ENCODE assay signal across 20 mouse cellular contexts in genomic region chr15:31534421-31535258, GRCm38 (mm10). TPM values are rescaled to one million over a fixed set of nuclear protein-coding genes. Genes with fewer than 3 reads are reported as not detected.
DNase-seq lines count a peak whose midpoint lies in the region; ATAC-seq and TF ChIP-seq lines count a peak whose summit lies in the region.
"Had no signal": no experiment of that assay in that cellular context is flagged by ENCODE, and none has a peak within 500 bp of the region (broad histone marks: within the 10 kb centered on the region; RNA-seq: fewer than 3 reads in every experiment).

No protein-coding gene starts in this region.

- 86% methylated on average over 7 of the region's 7 CpGs for WGBS in midbrain, embryonic 10.5 days
- 74% methylated on average over 7 of the region's 7 CpGs for WGBS in midbrain, postnatal 0 days
- WGBS in hindbrain, embryonic 13.5 days: 74% methylated on average over 7 of the region's 7 CpGs
- WGBS in midbrain, embryonic 13.5 days: 85% methylated on average over 7 of the region's 7 CpGs
- WGBS in heart, embryonic 11.5 days (ENCODE audit: insufficient replicate concordance): 77% methylated on average over 7 of the region's 7 CpGs

- no peak overlapping the region for H3K4me2 ChIP-seq in midbrain, postnatal 0 days (ENCODE audit: low read depth, low read length, poor library complexity, severe bottlenecking)
- no peak overlapping the region for H3K4me2 ChIP-seq in hindbrain, embryonic 13.5 days
- H3K4me2 ChIP-seq in midbrain, embryonic 13.5 days (replicated peaks): no peak overlapping the region
- H3K4me2 ChIP-seq in heart, embryonic 11.5 days: no peak overlapping the region
- H3K4me2 ChIP-seq: limb, embryonic 13.5 days; stomach, embryonic 15.5 days had no signal

- H3K4me1 ChIP-seq in midbrain, embryonic 10.5 days: peaks cover 38% of the 10 kb centered on the region
- peaks cover 6% of the 10 kb centered on the region for H3K4me1 ChIP-seq in midbrain, postnatal 0 days (ENCODE audit: insufficient read depth, low read length)
- peaks cover 26% of the 10 kb centered on the region for H3K4me1 ChIP-seq in hindbrain, embryonic 13.5 days (replicated peaks)
- peaks cover 26% of the 10 kb centered on the region for H3K4me1 ChIP-seq in midbrain, embryonic 13.5 days (replicated peaks)
- H3K4me1 ChIP-seq in heart, embryonic 11.5 days (ENCODE audit: control insufficient read depth, insufficient read depth, low read length): peaks cover 5% of the 10 kb centered on the region; the same call in 1 of the 2 replicates

- no peak overlapping the region for H3K9ac ChIP-seq in midbrain, postnatal 0 days (replicated peaks; ENCODE audit: low read length, poor library complexity, severe bottlenecking)
- no peak overlapping the region for H3K9ac ChIP-seq in hindbrain, embryonic 13.5 days
- H3K9ac ChIP-seq in midbrain, embryonic 13.5 days (replicated peaks): no peak overlapping the region
- no peak overlapping the region for H3K9ac ChIP-seq in heart, embryonic 11.5 days (ENCODE audit: low read depth, low read length)
- H3K9ac ChIP-seq: limb, embryonic 13.5 days; stomach, embryonic 15.5 days had no signal

- no peak for DNase-seq in midbrain, embryonic 10.5 days (ENCODE audit: low spot score)
- DNase-seq in midbrain, postnatal 0 days (ENCODE audit: low spot score): no peak
- DNase-seq in Muller cell, postnatal 12 days (ENCODE audit: inconsistent ontology term): peak; percentile 79
- no peak for DNase-seq in B cell, adult 2 months
- no peak for DNase-seq in frontal cortex, adult 2 months (ENCODE audit: extremely low spot score in 1 of 2, low spot score in 1 of 2)
- DNase-seq: adrenal gland, postnatal 10 days; cerebellum, postnatal 10 days; heart, adult 2 months; heart, postnatal 14 days; kidney, postnatal 10 days; right cerebral cortex, postnatal 25 days; thymus, postnatal 4 days had no signal

- H3K27ac ChIP-seq in midbrain, embryonic 10.5 days (replicated peaks): peak overlapping the region; percentile 81
- H3K27ac ChIP-seq in midbrain, postnatal 0 days (ENCODE audit: low read depth, low read length): no peak overlapping the region
- H3K27ac ChIP-seq in hindbrain, embryonic 13.5 days: peak overlapping the region; percentile 62; the same call in 1 of the 2 replicates
- H3K27ac ChIP-seq in midbrain, embryonic 13.5 days: peak overlapping the region; percentile 63; the same call in 1 of the 2 replicates
- no peak overlapping the region for H3K27ac ChIP-seq in heart, embryonic 11.5 days (ENCODE audit: low read depth, low read length)
- H3K27ac ChIP-seq: heart, adult 2 months; limb, embryonic 13.5 days; stomach, embryonic 15.5 days had no signal

- TF ChIP-seq CTCF in midbrain, postnatal 0 days (IDR thresholded peaks at IDR 0.05): no peak

- H3K9me3 ChIP-seq in midbrain, embryonic 10.5 days (replicated peaks): no peaks in the 10 kb centered on the region
- no peaks in the 10 kb centered on the region for H3K9me3 ChIP-seq in midbrain, postnatal 0 days (ENCODE audit: low read length)
- no peaks in the 10 kb centered on the region for H3K9me3 ChIP-seq in hindbrain, embryonic 13.5 days
- no peaks in the 10 kb centered on the region for H3K9me3 ChIP-seq in midbrain, embryonic 13.5 days
- H3K9me3 ChIP-seq in heart, embryonic 11.5 days (replicated peaks; ENCODE audit: control insufficient read depth, low read length): no peaks in the 10 kb centered on the region
- H3K9me3 ChIP-seq: stomach, embryonic 15.5 days had no signal

- no peak overlapping the region for H3K4me3 ChIP-seq in midbrain, embryonic 10.5 days
- H3K4me3 ChIP-seq in midbrain, postnatal 0 days (ENCODE audit: low read depth, low read length): no peak overlapping the region
- no peak overlapping the region for H3K4me3 ChIP-seq in hindbrain, embryonic 13.5 days
- no peak overlapping the region for H3K4me3 ChIP-seq in midbrain, embryonic 13.5 days (replicated peaks)
- no peak overlapping the region for H3K4me3 ChIP-seq in heart, embryonic 11.5 days (ENCODE audit: low read depth, low read length)
- H3K4me3 ChIP-seq: heart, adult 2 months; limb, embryonic 13.5 days; stomach, embryonic 15.5 days had no signal

- H3K27me3 ChIP-seq in midbrain, embryonic 10.5 days (ENCODE audit: low read depth, poor library complexity, severe bottlenecking): no peaks in the 10 kb centered on the region
- no peaks in the 10 kb centered on the region for H3K27me3 ChIP-seq in midbrain, postnatal 0 days (ENCODE audit: insufficient read depth, low read length)
- H3K27me3 ChIP-seq in hindbrain, embryonic 13.5 days: 0 out of 2 replicates have a peak, but pooled peaks cover 3% of the 10 kb centered on the region
- H3K27me3 ChIP-seq in midbrain, embryonic 13.5 days: no peaks in the 10 kb centered on the region
- no peaks in the 10 kb centered on the region for H3K27me3 ChIP-seq in heart, embryonic 11.5 days (ENCODE audit: control insufficient read depth, insufficient read depth, low read length)
- H3K27me3 ChIP-seq: limb, embryonic 13.5 days; stomach, embryonic 15.5 days had no signal

- ATAC-seq in midbrain, postnatal 0 days (ENCODE audit: low FRiP score): no peak
- no peak for ATAC-seq in hindbrain, embryonic 13.5 days (ENCODE audit: low FRiP score)
- ATAC-seq in midbrain, embryonic 13.5 days: no peak
- no peak for ATAC-seq in heart, embryonic 11.5 days (replicated peaks; ENCODE audit: insufficient number of reproducible peaks, low FRiP score, low TSS enrichment)
- ATAC-seq: intestine, embryonic 16.5 days; lung, postnatal 0 days had no signal

- H3K36me3 ChIP-seq in midbrain, embryonic 10.5 days: no peaks in the 10 kb centered on the region
- no peaks in the 10 kb centered on the region for H3K36me3 ChIP-seq in midbrain, postnatal 0 days (ENCODE audit: insufficient read depth, low read length)
- H3K36me3 ChIP-seq in hindbrain, embryonic 13.5 days: no peaks in the 10 kb centered on the region
- H3K36me3 ChIP-seq in midbrain, embryonic 13.5 days: no peaks in the 10 kb centered on the region
- no peaks in the 10 kb centered on the region for H3K36me3 ChIP-seq in heart, embryonic 11.5 days (ENCODE audit: control insufficient read depth, insufficient read depth, low read length)
- H3K36me3 ChIP-seq: limb, embryonic 13.5 days; stomach, embryonic 15.5 days had no signal

RNA-seq across cellular contexts. Expression of gene March6, which starts 3.8 kb away (rescaled TPM):
- 37.3 and 45.3 TPM in 2 replicates for polyA plus RNA-seq in midbrain, embryonic 10.5 days (2016; fragmentation: Nextera tagmentation; extraction: Ambion mirVana)
- 198 and 249 TPM in 2 replicates for total RNA-seq in midbrain, postnatal 0 days (2014; rRNA removed)
- polyA plus RNA-seq in midbrain, postnatal 0 days (2015; fragmentation: Nextera tagmentation; extraction: Ambion mirVana): 66.4 and 72.1 TPM in 2 replicates
- polyA plus RNA-seq in hindbrain, embryonic 13.5 days (2015; fragmentation: Nextera tagmentation; extraction: Ambion mirVana): 68.2 and 69.6 TPM in 2 replicates
- polyA plus RNA-seq in midbrain, embryonic 13.5 days (2015; fragmentation: Nextera tagmentation; extraction: Ambion mirVana): 75.0 and 78.6 TPM in 2 replicates
- 81.3 and 95.9 TPM in 2 replicates for polyA plus RNA-seq in frontal cortex, adult 2 months (2012; rRNA removed)
- polyA plus RNA-seq in heart, embryonic 11.5 days (2014; fragmentation: Nextera tagmentation; extraction: Ambion mirVana): 31.1 and 40.9 TPM in 2 replicates

RNA-seq across cellular contexts. Expression of gene Cmbl, which starts 30.5 kb away (rescaled TPM):
- polyA plus RNA-seq in midbrain, embryonic 10.5 days (2016; fragmentation: Nextera tagmentation; extraction: Ambion mirVana): 1.3 and 1.6 TPM in 2 replicates
- total RNA-seq in midbrain, postnatal 0 days (2014; rRNA removed): 27.5 and 34.3 TPM in 2 replicates
- 25.1 and 25.9 TPM in 2 replicates for polyA plus RNA-seq in midbrain, postnatal 0 days (2015; fragmentation: Nextera tagmentation; extraction: Ambion mirVana)
- 5.9 and 6.1 TPM in 2 replicates for polyA plus RNA-seq in hindbrain, embryonic 13.5 days (2015; fragmentation: Nextera tagmentation; extraction: Ambion mirVana)
- polyA plus RNA-seq in midbrain, embryonic 13.5 days (2015; fragmentation: Nextera tagmentation; extraction: Ambion mirVana): 3.1 and 4.0 TPM in 2 replicates
- 22.5 and 22.7 TPM in 2 replicates for polyA plus RNA-seq in frontal cortex, adult 2 months (2012; rRNA removed)
- polyA plus RNA-seq in heart, embryonic 11.5 days (2014; fragmentation: Nextera tagmentation; extraction: Ambion mirVana): 6.6 and 8.5 TPM in 2 replicates
- total RNA-seq: monocyte, adult 5-6 weeks had no signal

Comparison
In these comparisons a context has a peak if more than half of its experiments do, and no peak if none do; other contexts are left out.
1. H3K27ac ChIP-seq: peak in midbrain, embryonic 10.5 days (single experiment), hindbrain, embryonic 13.5 days (single experiment) and midbrain, embryonic 13.5 days (single experiment); none in midbrain, postnatal 0 days (single experiment) and heart, embryonic 11.5 days (single experiment).